Mouse (Mus musculus) heart, adult 18-20 months (tissue): ENCODE data around the gene Galnt12. TPM values are rescaled to one million over a fixed set of nuclear protein-coding genes. Genes with fewer than 3 reads are reported as not detected.
A peak's percentile ranks its signal among the peaks of the same experiment; 100 is the strongest.

Experiments
- DNase-seq, 2 experiments: peaks; one replicate each; pipeline ENCODE4 v3.0.0; 2021 to 2022; ENCODE audit warnings: mixed read lengths in 1 of 2
- total RNA-seq, 2 experiments: library from RNA; stranded (reverse); gene quantifications; 2 replicates each; pipeline ENCODE4 v1.2.3; 2021

Galnt12 gene
- total RNA-seq, 2 experiments from 2014 or later = 0.30 to 0.57 TPM

DNA sequence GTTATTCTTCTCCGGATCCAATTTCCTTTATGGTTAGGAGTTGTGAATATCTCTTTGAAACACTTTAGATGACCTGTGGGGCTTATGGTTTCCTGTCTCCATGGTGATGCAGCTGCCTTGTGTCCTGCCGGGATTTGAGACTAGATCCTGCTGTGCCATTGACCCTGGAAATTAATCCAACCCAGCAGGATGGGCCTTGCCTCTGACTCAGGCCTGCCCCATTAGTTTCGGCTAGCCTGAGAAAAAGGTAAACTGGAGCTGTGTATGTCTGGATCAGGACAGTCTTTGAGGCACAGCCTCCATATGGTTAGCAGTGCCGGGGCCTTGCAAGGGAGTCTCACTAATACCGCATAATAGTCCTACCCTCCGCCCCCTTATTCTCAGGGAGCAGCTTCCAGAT, 1.9 kb downstream of the Galnt12 start:
- no peak for DNase-seq

DNA sequence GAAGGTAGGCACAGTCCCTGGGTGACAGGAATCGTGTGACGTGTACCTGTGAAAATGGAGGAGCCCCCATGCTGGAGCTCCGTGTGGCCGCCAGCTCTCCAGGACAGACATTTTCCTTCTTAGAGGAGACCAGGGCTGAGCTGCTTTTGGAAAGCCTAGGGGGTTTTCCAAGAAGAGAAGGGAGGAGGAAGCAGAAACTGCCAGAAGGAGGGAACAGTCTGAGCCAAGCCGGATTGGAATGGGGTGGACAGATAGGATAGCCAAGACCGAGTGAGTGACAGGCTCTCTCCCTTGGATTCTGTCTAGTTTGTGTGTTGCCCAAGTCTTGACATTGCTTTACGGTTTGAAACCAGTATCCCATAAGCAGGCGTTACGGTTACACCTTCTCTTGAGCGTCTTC, 11.9 kb downstream of the Galnt12 start:
- DNase-seq = peak; percentile 34 to 49

DNA sequence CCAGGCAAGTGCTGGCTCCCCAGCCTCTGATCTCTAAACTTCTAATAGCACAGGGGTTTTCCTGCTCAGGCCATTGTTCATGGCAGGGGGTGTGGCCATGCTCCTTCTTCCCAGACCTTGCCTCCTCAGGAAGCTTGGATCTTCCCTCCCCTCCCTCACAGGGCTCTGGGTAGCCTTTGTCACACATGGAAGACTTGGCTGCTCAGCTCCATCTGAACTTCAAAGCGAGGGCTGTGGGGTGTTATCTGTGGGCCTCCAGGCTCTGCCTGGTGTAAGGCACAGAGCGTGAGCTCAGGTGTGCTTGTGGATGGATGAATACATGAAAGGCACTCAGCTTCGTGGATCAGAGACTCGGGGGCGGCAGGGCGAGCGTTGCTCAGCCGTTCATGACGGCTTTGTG, 20.2 kb downstream of the Galnt12 start:
- no peak for DNase-seq

DNA sequence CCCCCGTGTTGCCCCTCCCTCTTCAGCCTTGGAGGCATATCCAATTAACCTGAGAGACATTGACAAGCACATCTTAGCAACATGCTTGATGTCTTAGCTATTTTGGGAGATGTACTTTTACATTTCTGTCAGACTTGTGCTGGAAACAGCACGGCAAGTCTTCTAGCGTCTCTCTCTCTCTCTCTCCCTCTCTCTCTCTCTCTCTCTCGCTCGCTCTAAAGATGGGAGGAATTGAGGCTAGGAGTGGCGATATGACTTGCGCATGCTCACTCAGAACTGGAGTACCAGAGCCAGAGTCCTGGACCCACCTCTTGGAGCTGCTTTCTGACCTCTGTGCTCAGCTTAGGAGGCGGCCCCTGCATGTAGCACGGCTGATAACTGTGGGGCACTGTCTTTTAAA, 20.9 kb downstream of the Galnt12 start:
- peak; percentile 30 to 47 for DNase-seq

DNA sequence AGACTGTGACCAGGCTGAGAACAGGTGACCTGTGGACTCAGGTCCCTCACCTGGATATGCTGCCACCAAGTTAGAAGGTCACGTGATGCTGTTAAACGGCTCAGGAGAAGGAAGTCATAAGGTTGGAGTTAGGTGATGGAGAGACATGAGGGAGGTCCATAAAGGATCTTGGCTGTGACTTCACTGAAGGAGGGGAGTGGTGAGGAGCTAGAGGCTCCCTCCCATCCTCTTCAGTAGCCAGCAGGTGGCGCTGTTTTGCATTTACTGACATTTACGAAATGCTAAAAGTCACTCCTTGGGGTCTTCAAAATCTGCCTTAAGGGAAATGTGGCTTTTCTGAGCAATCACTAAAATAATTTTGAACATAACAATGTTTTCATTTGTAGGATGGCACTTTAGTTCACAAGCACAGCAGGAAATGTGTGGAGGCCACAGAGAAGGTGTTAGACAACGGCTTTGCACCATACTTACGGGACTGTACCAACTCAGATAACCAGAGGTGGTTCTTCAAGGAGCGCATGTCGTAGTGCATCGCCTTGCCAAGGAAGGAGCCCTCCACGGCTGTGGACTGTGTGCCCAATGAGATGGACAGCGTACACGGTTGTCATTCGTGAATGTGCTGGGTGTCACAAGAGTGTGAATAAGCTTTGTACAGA, 30.5 kb downstream of the Galnt12 start:
- peak; percentile 40 to 81 for DNase-seq

DNA sequence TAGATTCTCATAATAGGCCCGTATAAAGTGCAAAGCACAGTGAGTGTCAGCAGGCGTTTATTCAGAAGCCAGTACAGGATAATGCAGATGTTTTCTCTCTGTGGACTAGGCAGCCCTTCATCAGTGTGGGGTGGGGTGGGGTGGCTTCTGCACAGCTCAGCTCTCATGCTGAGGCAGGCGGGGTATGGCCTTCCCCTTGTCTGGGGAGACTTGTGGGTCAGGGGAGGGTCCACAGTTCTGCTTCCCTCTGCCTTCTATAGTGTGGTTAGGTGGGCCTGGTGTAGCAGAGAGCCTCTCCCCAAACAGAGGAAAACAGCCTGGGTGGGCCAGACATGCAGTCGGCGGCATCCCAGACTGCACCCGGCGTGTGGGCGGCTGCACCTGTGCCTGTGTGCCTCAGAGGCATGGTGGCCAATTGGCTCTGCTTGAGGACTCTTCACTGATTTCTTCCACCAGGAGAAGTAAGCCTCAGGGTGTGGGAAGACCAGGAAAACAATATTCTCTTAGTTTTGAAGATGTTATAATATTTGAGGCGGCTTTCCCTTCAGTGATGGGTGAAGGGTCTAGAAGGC, 32.5 kb downstream of the Galnt12 start:
- no peak for DNase-seq

DNA sequence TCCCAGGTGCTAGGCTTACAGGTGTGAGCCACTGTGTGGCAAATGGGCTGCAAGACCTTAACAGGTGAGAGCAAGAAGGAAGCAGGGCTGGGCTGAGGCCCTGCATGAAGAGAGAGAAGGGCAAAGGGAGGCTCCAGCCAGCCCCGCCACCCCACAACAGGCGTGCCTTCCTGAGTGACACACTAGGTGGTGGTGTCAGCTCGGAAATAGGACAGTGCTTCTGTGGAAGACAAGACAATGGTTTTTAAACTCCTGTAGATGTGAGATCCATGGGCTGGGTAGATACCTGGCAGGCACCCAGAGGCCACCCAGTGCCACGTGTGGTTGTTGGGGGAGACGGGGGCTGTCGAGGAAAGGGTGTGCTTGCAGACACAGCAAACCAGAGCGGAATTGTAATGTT, 36.8 kb downstream of the Galnt12 start:
- DNase-seq = peak; percentile 40 to 42

DNA sequence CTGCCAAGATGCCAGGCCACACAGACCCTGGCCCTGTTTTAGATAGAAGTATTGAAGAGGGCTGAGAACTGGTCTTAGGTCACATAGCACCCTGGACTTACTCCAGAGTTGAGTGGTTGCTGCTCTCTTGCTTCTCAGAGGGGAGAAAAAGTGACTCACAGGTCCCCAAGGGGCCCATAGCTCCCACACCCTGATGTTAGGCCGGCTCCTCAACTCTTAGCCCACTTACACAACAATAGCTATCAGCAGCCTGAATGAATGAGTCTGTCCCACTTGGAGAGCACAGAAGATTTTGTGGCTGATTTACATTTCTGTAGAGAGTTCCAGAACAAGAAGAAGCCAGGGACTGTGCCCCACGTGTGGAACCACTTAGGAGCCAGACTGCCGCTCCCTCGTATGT, 37.9 kb downstream of the Galnt12 start:
- peak; percentile 33 to 68 for DNase-seq

DNA sequence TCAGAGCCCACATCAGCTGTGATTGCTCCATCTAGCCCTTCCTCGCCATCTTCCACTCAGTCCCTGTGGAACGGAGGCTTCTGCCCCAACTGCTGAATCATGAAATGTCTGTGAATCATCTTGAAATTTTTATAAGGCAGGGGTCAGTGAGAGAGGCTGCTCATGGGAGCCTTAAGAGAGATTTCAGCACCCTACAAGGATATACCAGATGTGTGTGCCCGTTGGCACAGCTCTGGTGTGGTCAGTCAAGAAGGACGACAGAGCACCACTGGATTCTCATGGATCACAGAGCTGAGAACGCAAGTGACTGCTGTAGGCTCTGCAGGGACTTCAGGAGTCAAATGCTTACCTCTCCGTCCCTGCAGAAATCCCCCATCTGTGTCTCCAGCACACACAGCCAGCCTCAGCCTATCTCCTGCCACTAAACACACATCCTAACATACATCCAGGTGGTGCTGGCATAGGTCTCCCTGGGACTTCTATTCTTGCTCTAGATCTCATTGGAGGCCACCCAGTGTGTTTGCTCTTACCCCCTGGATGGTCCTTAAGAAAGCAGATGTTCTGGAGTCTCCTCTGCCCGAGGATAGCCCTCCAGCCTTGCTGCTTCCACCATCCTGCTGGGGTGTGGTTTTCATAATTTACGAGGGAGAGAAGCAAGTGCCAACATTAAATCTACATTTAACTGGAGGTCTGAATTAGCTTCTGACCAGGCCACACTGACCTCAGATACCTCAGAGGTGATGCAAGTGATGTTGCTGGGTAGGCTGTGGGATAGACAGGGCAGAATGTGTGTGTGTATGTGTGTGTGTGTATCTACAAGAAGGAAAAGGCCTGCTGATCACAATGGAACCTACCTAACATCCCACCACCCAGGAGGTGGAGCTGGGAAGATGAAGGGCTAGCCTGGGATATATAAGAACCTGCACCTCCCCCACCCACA, 38.7 kb downstream of the Galnt12 start:
- no peak for DNase-seq

DNA sequence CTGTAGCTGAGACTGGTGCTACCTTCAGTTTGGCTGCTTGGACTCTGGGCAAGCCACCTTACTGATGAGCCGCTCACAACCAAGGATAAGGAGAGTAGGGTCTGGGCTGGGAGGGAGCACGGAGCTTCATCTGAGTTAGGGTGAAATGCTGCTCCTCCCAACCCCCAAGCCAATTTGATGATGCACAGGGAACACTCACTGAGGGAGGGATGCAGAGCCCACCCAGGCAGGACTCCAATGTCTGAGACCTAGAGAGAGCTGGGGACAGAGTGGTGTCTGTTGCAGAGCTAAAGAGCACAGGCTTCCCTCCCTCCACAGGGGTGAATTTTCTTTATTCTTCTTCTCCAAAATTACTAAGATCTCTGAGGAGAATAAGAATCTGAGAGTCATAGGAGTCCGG, 40.2 kb downstream of the Galnt12 start:
- no peak for DNase-seq

DNA sequence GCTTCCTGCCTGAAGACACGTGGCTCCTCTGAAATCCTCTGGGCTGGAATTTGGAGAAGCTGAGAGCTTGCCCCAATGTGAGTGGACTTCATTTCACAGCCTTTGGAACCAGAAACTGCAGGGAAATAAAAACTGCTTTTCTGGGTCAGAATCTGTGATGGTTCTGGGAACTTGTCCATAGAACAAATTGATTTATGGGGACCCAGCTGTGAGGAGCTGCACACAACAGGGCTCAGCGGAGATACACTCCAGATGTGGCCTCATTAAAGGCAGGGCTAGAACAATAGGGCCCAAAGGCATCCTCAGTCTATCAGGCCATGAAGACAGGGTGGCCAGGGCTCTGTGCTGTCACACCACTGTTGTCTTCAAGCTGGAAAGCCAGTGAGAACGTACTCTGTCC, 40.7 kb downstream of the Galnt12 start:
- DNase-seq = peak; percentile 47 to 73

DNA sequence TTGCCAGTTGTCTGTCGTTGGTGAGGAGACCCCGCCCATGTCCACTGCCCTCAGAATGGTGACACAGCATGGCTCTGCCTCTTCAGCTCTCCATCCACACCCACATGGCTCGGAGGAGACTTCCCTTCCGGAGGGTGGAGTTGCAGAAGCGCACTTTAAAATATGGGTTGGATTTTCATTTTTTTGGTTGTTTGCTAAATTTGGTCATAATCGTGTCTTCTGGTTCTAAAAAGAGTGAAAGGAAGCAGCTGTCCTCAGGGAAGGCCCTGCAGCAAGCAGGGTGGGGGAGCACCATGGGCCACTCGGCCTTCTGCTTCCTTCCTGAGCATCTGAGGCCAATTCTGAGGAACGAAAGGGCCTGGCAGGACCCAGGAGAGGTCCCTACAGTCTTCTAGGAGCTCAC, 45.0 kb downstream of the Galnt12 start:
- DNase-seq = peak; percentile 60 to 85

DNA sequence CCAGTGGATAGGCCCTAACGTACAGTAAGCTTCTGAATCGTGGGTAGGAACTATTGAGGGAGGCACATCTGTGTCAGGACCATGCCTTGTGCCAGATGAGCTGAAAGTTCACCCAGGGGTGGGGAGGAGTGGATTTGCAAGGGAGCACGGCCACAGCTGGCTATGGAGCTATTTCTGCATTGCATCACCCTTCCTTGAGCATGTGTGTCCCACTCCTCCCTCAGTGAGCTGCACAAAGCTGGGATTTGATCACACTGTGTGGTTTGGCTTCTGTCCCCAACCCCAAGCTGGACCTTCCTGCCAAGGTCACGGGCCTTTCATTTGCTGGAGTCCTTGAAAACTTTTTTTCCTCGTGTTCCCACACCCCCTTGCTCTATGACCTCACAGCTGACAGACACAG, 45.8 kb downstream of the Galnt12 start:
- DNase-seq = peak; percentile 70 to 90

DNA sequence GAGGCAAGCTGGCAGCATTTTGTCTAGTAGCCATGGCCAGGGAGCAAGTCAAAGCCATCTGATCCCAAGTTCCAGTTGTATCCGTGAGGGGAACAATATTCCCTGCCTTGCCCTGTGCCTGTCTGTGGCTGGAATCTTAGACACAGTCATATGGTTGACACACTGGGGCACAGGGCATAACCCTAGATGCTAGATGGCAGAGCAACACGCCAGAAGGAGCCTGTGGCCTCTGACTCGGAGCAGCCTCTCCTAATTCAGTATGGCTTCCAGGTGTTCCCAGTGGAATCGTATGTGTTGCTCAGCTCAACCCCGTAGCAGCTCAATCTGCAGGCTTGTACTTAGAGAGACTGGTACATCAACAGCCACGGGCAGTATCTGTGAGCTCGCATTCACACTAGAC, 46.7 kb downstream of the Galnt12 start:
- DNase-seq = no peak

DNA sequence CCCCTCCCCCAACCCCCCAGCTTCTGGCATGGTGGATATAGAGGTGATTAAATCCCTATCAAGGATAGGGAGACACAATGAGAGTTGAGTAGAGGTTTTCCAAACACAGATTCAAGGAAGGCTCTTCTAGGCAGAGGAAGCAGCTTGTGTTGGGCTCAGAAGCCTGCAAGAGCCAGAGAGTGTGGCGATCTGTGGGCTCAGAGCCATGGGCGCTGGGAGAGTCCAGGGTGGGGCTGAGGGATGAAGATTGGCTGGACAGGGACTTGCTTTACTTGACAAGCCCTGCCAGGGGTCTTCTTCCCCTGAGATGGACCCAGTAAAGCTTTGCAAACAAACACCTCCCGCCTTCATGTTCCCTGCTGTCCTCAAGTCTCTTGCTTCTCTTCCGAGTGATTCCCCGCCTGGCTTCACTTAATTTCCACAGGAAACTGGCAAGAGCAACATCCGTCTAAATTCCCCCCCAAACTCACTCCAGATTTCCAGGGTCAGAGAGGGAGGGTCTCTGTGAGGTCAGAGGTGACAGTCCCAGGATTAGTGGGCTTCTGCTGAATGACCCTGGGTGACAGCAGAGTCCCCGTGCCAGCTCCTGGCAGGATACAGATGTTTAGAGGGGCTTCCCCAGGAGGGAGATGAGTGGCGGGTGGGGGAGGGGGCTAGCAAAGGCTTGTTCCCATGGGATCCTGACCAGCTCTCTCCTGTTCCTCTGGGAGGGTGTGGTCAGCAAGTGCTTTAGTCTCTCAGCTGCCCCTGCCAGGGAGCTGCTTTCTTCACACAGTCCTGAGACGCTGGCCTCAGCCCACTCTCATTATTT, 47.5 kb downstream of the Galnt12 start:
- peak; percentile 32 to 44 for DNase-seq

DNA sequence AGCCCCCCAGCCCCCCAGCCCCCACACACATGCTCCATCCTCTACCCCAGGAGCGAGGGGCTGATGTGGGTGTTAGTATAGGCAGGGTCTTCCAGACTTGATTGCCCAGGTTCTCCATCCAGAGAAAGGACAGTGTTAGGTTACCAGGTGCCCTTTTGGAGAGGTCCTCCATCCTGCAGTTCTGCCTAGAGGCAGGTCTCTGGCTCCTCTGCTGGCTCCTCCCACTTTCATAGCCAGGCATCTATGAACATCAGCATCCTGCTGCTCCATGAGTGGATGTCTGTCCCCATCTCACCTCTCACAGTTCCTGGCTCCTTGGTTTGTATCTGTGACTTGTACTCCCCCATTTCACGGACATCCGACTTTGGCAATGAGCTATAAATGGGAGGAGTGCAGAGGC, 48.6 kb downstream of the Galnt12 start:
- DNase-seq = no peak

DNA sequence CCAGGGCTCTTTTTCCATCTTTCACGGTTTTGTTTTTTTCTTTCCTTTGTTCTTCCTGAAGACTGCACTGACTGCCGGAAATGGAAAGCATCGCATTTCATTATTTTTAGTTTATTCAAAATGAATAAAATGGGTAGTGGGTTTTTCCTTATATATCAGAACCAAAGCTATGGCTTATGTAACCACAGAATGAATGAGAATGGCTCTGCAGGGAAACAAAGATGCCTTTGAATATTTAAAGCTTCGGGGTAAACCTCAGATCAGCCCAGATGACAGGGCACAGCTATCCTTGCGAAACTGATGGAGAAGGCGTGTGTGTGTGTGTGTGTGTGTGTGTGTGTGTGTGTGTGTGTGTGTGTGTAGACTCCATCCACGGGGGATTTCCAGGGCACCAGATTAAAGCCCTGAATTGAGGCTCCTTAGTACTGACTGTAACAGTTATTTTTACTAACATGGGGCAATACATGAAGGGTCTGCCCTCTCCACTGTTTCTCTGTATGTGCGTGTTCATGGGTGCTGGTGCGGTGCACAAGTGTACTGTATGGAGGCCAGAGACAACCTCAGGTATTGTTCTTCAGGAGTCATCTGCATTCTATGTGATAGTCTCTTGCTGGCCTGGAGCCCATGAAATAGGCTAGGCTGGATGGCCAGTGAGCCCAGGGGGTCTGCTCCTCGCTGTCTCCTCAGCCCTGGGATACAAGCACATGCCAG, 49.9 kb downstream of the Galnt12 start:
- no peak for DNase-seq

DNA sequence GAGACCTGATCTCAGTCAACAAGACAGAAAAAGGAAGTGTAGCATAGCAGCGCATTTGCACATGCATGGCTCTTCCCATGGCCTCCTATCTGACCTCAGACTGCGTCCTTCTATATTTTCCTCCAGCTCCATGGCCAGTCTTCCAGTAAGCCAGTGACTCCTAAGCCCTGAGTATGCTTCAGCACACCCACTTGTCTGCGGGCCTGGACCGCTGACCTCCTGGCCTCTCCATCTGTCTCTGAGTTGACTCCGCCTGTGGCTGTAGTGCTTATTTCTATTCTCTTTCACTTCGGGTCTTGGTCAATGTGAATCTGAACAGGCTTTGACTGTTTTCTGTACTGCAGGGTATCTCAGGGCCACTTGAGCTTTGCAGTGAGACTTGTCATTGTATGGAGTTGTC, 52.1 kb downstream of the Galnt12 start:
- peak in 1 of 2 experiments; percentile 43 for DNase-seq

DNA sequence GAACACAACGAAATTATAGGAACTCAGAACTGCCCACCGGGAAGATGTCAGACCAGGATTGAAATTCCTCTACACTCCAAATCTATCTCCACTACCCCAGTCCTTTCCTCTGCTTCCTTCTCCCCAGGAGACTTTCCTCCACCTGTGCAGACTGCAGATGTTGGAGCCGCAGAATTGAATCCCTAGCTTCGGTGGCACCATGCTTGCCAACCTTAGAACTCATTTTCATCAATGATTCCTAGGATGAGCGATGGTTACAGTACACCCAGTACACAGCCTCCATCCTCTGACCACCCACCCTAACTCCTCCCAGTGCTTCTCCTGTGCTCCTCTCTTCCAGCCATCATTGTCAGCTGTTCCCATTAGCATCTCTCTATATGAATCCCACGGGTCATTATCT, 53.6 kb downstream of the Galnt12 start:
- no peak for DNase-seq

DNA sequence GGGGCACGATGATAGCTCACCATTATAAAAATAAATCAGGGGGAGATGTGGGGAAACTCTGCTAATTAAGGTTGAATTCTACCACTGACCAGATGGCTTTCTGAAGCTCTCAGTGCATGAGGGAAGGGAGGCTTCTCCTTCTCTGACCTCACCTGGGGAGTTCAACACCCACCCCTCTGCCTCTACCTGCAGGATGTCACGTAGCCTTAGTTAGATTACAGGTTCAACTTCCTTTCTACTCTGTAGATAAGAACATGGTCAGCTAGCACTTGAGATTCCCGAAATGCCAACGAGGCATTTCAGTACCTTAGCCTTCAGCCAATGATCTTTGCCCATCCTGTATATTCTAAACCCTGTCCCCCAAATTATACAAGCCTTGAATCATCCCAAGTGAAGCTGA, 54.9 kb downstream of the Galnt12 start:
- DNase-seq = no peak

DNA sequence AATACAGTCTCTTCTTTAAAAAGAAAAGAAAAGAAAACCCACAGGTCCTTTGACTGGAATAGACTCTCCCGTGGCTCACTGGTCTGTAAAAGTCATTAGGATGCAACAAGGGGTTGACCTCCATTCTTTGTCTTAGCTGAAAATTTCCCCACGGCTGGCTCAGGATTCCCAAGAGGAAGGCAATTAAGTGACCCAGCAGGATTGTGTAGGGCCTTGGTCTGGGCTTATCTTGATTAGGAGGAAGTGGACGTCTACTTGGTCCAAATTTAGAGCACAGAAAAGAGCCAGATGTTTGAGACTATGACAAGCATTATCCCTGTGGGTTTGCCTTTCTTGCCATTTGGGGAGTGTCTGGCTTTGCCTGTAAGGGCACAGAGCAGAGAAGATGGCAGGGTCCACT, 58.3 kb downstream of the Galnt12 start:
- DNase-seq = peak; percentile 47 to 83

DNA sequence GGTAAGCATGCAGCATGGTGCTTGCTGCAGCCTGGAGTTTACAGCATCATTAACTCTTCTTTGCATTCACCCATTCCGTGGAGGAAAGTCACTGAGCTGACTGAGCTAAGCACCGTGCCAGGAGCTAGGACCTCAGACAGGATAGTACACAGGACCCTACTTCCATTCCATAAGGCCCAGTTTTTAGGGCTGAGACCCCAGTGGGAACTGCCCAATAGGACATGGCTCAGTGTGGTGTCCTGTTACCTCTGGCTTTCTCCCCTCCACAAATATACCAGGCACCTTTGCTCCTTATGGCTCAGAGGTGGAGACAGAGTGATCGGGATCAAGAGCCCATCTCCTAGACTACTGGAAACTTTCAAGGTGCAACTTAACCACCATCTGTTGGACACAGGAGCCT, 59.1 kb downstream of the Galnt12 start:
- DNase-seq = no peak
